Mouse (Mus musculus): ENCODE data around the gene Ino80.

Ino80 gene

DNA sequence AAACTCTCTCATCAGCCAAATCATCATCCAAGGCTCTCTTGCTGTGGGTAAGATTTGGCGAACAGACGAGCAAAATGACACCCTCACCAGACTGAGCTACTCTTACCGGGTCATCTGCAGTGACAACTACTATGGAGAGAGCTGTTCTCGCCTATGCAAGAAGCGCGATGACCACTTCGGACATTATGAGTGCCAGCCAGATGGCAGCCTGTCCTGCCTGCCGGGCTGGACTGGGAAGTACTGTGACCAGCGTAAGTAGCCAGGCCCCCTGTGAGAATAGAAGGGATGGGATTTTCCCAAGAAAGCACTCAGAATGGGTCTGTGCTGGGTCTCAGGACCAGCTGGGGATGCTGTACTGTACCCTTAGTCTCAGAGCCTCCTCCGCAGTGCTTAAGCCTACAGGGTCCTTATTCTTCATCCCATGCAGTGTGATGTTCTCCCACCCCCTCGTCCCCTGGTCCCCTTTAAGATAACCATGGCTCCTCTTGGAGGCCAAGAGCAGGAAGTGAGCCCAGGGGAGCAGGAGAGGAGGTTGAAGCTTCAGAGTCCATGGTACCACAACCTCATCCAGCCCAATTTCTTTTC lies 149.5 kb downstream of the Ino80 start:
- H3K36me3 ChIP-seq (ENCODE audit: control insufficient read depth, insufficient read depth, low read length, poor library complexity, severe bottlenecking), result no peaks in the 10 kb centered on the region
- no peaks in the 10 kb centered on the region for H3K27me3 ChIP-seq (ENCODE audit: control insufficient read depth, insufficient read depth, low read length, poor library complexity, severe bottlenecking)
- DNase-seq (ENCODE audit: low read depth, low spot score), result no peak

DNA sequence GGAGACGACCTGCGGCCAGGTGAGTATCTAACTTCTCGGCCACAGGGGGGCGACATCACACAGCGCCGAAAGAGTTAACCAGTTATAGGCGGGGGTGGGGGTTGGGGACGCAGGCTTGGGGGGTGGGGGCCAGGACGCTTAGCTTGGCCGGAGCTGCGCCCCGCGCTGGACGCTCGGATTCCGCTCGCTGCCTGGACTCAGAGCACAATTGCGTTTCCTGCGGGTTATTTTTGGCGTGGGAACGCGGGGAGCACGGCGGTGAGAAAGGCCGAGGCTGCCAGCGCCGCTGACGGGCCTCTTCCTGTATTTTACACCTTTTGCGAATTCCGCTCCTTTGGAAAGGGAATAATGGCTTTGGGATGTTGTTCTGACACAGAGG lies 150.4 kb downstream of the Ino80 start:
- peak; percentile 53 for DNase-seq (ENCODE audit: low read depth, low spot score)

DNA sequence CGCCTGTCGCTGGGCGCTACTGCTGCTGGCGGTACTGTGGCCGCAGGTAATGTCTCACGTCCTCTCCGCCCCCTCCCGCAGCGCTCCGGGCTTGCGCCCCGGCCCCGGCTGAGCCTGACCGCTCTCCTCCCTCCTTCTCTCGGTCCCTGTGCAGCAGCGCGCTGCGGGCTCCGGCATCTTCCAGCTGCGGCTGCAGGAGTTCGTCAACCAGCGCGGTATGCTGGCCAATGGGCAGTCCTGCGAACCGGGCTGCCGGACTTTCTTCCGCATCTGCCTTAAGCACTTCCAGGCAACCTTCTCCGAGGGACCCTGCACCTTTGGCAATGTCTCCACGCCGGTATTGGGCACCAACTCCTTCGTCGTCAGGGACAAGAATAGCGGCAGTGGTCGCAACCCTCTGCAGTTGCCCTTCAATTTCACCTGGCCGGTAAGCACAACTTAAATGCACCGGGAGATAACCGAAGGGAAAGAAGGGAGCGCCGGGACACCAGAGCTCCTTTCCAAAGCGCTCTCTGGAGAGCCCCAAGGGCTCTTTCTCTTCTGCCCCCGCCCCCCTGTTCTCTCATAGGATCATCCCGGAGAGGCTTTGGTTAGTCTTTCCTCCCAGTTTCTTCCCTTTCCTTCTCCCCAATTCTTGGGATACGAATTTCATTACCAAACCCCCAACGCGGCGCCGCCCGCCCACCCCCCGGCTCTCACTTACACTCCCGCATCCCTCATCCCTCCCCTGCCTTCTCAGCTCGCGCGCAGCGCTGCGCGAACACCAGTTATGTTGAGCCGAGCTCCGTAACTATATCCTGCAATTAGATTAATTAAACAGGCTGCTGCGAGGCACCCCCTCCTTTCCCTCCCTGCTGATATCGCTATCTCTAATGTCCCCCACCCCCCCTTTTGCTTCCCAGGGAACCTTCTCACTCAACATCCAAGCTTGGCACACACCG lies 151.1 kb downstream of the Ino80 start:
- H3K36me3 ChIP-seq (ENCODE audit: control insufficient read depth, insufficient read depth, low read length, poor library complexity, severe bottlenecking), result no peaks in the 10 kb centered on the region
- H3K27me3 ChIP-seq (ENCODE audit: control insufficient read depth, insufficient read depth, low read length, poor library complexity, severe bottlenecking), result 0 out of 2 replicates have a peak, but pooled peaks cover 1% of the 10 kb centered on the region
- peak; percentile 27 for DNase-seq (ENCODE audit: low read depth, low spot score)

More for the DNA sequence above, 150.4 kb downstream of the Ino80 start:
- Histone ChIP-seq H3K27me3 (ENCODE audit: control insufficient read depth, insufficient read depth, low read length, poor library complexity, severe bottlenecking) (no peaks in the 10 kb centered on the region), H3K36me3 (ENCODE audit: control insufficient read depth, insufficient read depth, low read length, poor library complexity, severe bottlenecking) (no peaks in the 10 kb centered on the region)

DNA sequence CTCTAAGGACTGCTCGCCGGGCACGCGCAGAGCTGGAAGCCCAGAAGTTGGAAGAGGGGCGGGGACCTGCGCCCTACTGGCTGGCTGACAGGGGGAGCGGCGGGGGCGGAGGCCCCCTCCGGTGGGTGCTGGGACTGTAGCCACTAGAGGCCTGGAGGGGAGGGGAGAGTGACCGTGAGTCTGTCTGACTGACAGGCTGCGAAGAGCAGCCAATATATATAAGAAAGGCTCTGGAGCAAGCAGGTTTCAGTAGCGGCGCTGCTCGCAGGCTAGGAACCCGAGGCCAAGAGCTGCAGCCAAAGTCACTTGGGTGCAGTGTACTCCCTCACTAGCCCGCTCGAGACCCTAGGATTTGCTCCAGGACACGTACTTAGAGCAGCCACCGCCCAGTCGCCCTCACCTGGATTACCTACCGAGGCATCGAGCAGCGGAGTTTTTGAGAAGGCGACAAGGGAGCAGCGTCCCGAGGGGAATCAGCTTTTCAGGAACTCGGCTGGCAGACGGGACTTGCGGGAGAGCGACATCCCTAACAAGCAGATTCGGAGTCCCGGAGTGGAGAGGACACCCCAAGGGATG lies 151.8 kb downstream of the Ino80 start, which contains the start of gene Dll4:
Gene Dll4 (plus strand): TSS at position 217 of the 576 bp plus-strand sequence.
- DNase-seq (ENCODE audit: low read depth, low spot score), result peak; percentile 51
- Histone ChIP-seq H3K36me3 (ENCODE audit: control insufficient read depth, insufficient read depth, low read length, poor library complexity, severe bottlenecking) (no peaks in the 10 kb centered on the region), H3K27me3 (ENCODE audit: control insufficient read depth, insufficient read depth, low read length, poor library complexity, severe bottlenecking) (0 out of 2 replicates have a peak, but pooled peaks cover 1% of the 10 kb centered on the region)

DNA sequence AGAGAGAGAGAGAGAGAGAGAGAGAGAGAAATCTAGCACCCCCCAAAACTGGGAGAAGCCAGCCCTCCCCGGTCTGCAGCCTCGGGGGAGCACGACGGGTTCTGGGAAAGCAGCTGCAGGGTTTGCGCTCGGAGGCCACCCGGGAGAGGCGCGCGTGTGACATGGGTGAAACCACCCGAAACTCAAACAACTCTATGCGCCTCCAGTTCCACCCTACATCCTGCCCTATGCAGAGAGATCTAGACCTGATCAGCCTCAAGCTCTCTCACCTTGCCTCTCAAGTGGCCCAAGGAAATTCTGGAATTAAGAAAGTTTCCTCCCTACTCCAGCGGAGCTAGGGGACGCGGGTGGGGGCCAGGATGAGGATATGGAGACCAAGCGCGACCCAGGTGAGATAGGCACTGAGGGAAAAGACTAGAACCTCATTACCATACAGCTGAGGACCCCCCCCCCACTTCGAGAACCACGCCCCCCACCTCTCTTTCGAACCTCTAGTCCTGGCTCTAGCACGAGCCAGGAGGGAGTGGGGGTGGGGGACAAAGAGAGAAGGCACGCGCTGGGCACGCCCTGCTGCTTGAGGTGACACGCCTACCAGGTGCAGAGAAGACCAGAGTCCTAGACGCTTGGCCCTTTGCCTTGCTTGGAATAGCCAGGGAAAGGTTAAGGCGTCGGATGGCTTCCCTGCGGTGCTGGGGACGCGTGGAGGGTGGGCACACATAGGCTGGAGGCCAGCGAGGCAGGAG lies 152.7 kb downstream of the Ino80 start:
- Histone ChIP-seq H3K27me3 (ENCODE audit: control insufficient read depth, insufficient read depth, low read length, poor library complexity, severe bottlenecking) (0 out of 2 replicates have a peak, but pooled peaks cover 1% of the 10 kb centered on the region), H3K36me3 (ENCODE audit: control insufficient read depth, insufficient read depth, low read length, poor library complexity, severe bottlenecking) (no peaks in the 10 kb centered on the region)
- DNase-seq (ENCODE audit: low read depth, low spot score), result peak; percentile 62

DNA sequence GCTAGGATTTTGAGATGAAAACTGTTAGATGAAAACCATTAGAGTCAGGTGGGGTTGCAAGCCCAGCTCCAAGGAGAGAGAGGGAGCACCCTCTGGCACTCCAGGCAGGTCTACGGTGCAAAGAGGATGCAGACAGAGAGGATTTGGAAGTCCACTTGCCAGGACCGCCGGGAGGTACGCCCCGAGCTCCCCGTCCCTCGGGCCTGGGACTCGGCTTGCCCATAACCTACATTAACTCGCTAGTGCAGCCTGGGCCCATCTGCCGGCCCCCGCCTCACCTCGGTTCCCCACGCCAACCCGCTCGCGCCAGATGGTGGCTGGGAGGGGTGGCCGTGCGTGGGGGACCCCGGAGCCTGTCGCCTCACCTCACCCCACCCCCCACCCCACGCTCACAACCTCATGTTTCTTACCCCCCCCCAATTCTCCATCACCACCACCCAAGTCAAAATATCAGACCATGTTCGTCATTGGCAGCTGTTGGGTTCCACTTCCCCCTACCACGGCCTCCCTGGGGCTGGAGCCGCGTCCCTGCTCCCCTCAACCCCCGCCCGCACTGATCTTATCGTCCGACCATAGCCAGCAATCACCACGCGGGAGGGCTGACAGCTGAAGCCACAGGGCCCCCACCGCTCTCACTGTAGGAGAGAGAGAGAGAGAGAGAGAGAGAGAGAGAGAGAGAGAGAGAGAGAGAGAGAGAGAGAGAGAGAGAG lies 153.5 kb downstream of the Ino80 start:
- H3K36me3 ChIP-seq (ENCODE audit: control insufficient read depth, insufficient read depth, low read length, poor library complexity, severe bottlenecking), result no peaks in the 10 kb centered on the region
- peak; percentile 70 for DNase-seq (ENCODE audit: low read depth, low spot score)

More for the DNA sequence above, 153.5 kb downstream of the Ino80 start:
- 0 out of 2 replicates have a peak, but pooled peaks cover 1% of the 10 kb centered on the region for H3K27me3 ChIP-seq (ENCODE audit: control insufficient read depth, insufficient read depth, low read length, poor library complexity, severe bottlenecking)

All from splenic B cell, adult 2 months (primary cell).